Mouse (Mus musculus) hindbrain, embryonic 11.5 days (tissue): ENCODE results near the gene Prox2. TPM values are rescaled to one million over a fixed set of nuclear protein-coding genes. Genes with fewer than 3 reads are reported as not detected.

ENCODE experiments used
- ATAC-seq: fragments of 200-750 bp; cut with Nextera tagmentation; 2 replicates; pipeline ENCODE4 v1.8.0; 2017; ENCODE audit warnings: mild to moderate bottlenecking, moderate TSS enrichment, moderate library complexity; ENCODE audit not compliant: low FRiP score
- DNase-seq: peaks from one replicate; pipeline ENCODE4 v3.0.0-alpha.2; 2015; ENCODE audit warnings: low spot score
- H3K27ac ChIP-seq: fragments of 300-500 bp; sonication (generic); 2 replicates; pipeline ENCODE4 v1.5.1; 2014; ENCODE audit warnings: mild to moderate bottlenecking, low read depth, low read length
- H3K27me3 ChIP-seq: fragments of 300-500 bp; sonication (generic); 2 replicates; pipeline ENCODE4 v1.6.1; 2014; ENCODE audit warnings: mild to moderate bottlenecking, low read length, moderate library complexity, mixed read lengths; ENCODE audit not compliant: control insufficient read depth, insufficient read depth
- H3K36me3 ChIP-seq: fragments of 300-500 bp; sonication (generic); 2 replicates; pipeline ENCODE4 v1.6.1; 2014; ENCODE audit warnings: mild to moderate bottlenecking, low read length, moderate library complexity, mixed read lengths; ENCODE audit not compliant: control insufficient read depth, insufficient read depth
- H3K4me1 ChIP-seq: fragments of 300-500 bp; sonication (generic); replicated peaks from 2 replicates; pipeline ENCODE4 v1.6.1; 2014; ENCODE audit warnings: low read length, mixed read lengths; ENCODE audit not compliant: control insufficient read depth, insufficient read depth
- H3K4me2 ChIP-seq: fragments of 300-500 bp; sonication (generic); replicated peaks from 2 replicates; pipeline ENCODE4 v1.6.1; 2014; ENCODE audit warnings: mild to moderate bottlenecking, low read depth, low read length
- H3K4me3 ChIP-seq: fragments of 300-500 bp; sonication (generic); 2 replicates; pipeline ENCODE4 v1.5.1; 2014; ENCODE audit warnings: low read depth, low read length
- H3K9ac ChIP-seq: fragments of 300-500 bp; sonication (generic); 2 replicates; pipeline ENCODE4 v1.6.1; 2014; ENCODE audit warnings: low read depth, low read length
- H3K9me3 ChIP-seq: fragments of 300-500 bp; sonication (generic); 2 replicates; pipeline ENCODE4 v1.6.1; 2016; ENCODE audit warnings: low read length; ENCODE audit not compliant: control insufficient read depth
- WGBS: fragments of 180-500 bp; shearing (Covaris S2); extraction: QIAGEN DNeasy Blood & Tissue Kit; methylation state at CpG from one replicate; pipeline ENCODE4 v1.1.7; 2014; 5-methylcytosine and 5-hydroxymethylcytosine counted together
- polyA plus RNA-seq: library from polyadenylated mRNA; unstranded; fragments of >200 nt; fragmentation: Nextera tagmentation; extraction: Ambion mirVana; gene quantifications from 2 replicates; pipeline ENCODE4 v1.2.1, GENCODE M21; 2014

The Prox2 gene
- polyA plus RNA-seq, 1 experiment from 2014 or later = 4.1 TPM

- ATAC-seq (no peak), DNase-seq (peak; percentile 79)
- Histone ChIP-seq H3K36me3 (0 out of 2 replicates have a peak, but pooled peaks cover 4% of the 10 kb centered on the region), H3K4me2 (no peak overlapping the region), H3K9ac (no peak overlapping the region), H3K27me3 (no peaks in the 10 kb centered on the region), H3K4me3 (no peak overlapping the region), H3K27ac (no peak overlapping the region), H3K9me3 (no peaks in the 10 kb centered on the region), H3K4me1 (no peaks in the 10 kb centered on the region; the same call in 1 of the 2 replicates)
- WGBS = 8% methylated on average over 3 of the region's 3 CpGs
Observed at GRCm38 (mm10) chr12:85092214-85092613, 18.3 kb downstream of the Prox2 start.

GRCm38 (mm10) chr12:85091190-85091589 is 19.4 kb downstream of the Prox2 start:
- Histone ChIP-seq H3K4me3 (no peak overlapping the region), H3K9ac (no peak overlapping the region), H3K4me1 (no peaks in the 10 kb centered on the region; the same call in 1 of the 2 replicates), H3K27ac (no peak overlapping the region), H3K27me3 (no peaks in the 10 kb centered on the region), H3K4me2 (no peak overlapping the region), H3K36me3 (0 out of 2 replicates have a peak, but pooled peaks cover 4% of the 10 kb centered on the region), H3K9me3 (no peaks in the 10 kb centered on the region)
- DNase-seq (no peak), ATAC-seq (no peak)
- 85% methylated on average over 3 of the region's 3 CpGs for WGBS

GRCm38 (mm10) chr12:85087845-85088244 is 22.7 kb downstream of the Prox2 start:
- Histone ChIP-seq H3K4me2 (no peak overlapping the region), H3K4me1 (no peaks in the 10 kb centered on the region), H3K9me3 (no peaks in the 10 kb centered on the region), H3K4me3 (no peak overlapping the region), H3K36me3 (0 out of 2 replicates have a peak, but pooled peaks cover 4% of the 10 kb centered on the region), H3K27ac (no peak overlapping the region), H3K27me3 (no peaks in the 10 kb centered on the region), H3K9ac (no peak overlapping the region)
- WGBS = 90% methylated on average over 12 of the region's 12 CpGs
- DNase-seq (no peak), ATAC-seq (no peak)

- ATAC-seq (no peak), DNase-seq (no peak)
- Histone ChIP-seq H3K4me2 (no peak overlapping the region), H3K27me3 (no peaks in the 10 kb centered on the region), H3K36me3 (0 out of 2 replicates have a peak, but pooled peaks cover 4% of the 10 kb centered on the region), H3K27ac (no peak overlapping the region), H3K9ac (no peak overlapping the region), H3K4me1 (no peaks in the 10 kb centered on the region), H3K4me3 (no peak overlapping the region), H3K9me3 (no peaks in the 10 kb centered on the region)
- WGBS = 90% methylated on average over 4 of the region's 4 CpGs
Observed at GRCm38 (mm10) chr12:85084941-85085340, 25.6 kb downstream of the Prox2 start.

GRCm38 (mm10) chr12:85084257-85084656 is 26.3 kb downstream of the Prox2 start:
- Histone ChIP-seq H3K4me2 (no peak overlapping the region), H3K4me3 (no peak overlapping the region), H3K36me3 (0 out of 2 replicates have a peak, but pooled peaks cover 4% of the 10 kb centered on the region), H3K27me3 (no peaks in the 10 kb centered on the region), H3K27ac (no peak overlapping the region), H3K4me1 (no peaks in the 10 kb centered on the region), H3K9ac (no peak overlapping the region), H3K9me3 (no peaks in the 10 kb centered on the region)
- WGBS = 88% methylated on average over 2 of the region's 2 CpGs
- ATAC-seq (no peak), DNase-seq (no peak)

GRCm38 (mm10) chr12:85077100-85077499 is 33.5 kb downstream of the Prox2 start:
- DNase-seq = no peak
- H3K9ac ChIP-seq = no peak overlapping the region
- H3K9me3 ChIP-seq = no peaks in the 10 kb centered on the region
- H3K4me1 ChIP-seq = no peaks in the 10 kb centered on the region
- H3K36me3 ChIP-seq = no peaks in the 10 kb centered on the region
- no peak overlapping the region for H3K4me3 ChIP-seq
- H3K27me3 ChIP-seq = no peaks in the 10 kb centered on the region
- WGBS = 92% methylated on average over 3 of the region's 3 CpGs
- no peak overlapping the region for H3K4me2 ChIP-seq
- ATAC-seq = no peak
- H3K27ac ChIP-seq = no peak overlapping the region

- Histone ChIP-seq H3K4me2 (no peak overlapping the region), H3K36me3 (no peaks in the 10 kb centered on the region), H3K27ac (no peak overlapping the region), H3K9ac (no peak overlapping the region), H3K27me3 (no peaks in the 10 kb centered on the region), H3K9me3 (no peaks in the 10 kb centered on the region), H3K4me1 (no peaks in the 10 kb centered on the region), H3K4me3 (no peak overlapping the region)
- no peak for ATAC-seq
- DNase-seq = no peak
Observed at GRCm38 (mm10) chr12:85071043-85071442, 39.5 kb downstream of the Prox2 start.

GRCm38 (mm10) chr12:85051218-85051617 is 59.3 kb downstream of the Prox2 start:
- H3K27ac ChIP-seq = no peak overlapping the region
- 0 out of 2 replicates have a peak, but pooled peaks cover 2% of the 10 kb centered on the region for H3K36me3 ChIP-seq
- ATAC-seq (no peak), DNase-seq (no peak)
- no peak overlapping the region for H3K4me3 ChIP-seq
- no peak overlapping the region for H3K9ac ChIP-seq
- no peak overlapping the region for H3K4me2 ChIP-seq
- 42% methylated on average over 6 of the region's 6 CpGs for WGBS
- no peaks in the 10 kb centered on the region for H3K4me1 ChIP-seq
- H3K27me3 ChIP-seq = no peaks in the 10 kb centered on the region
- H3K9me3 ChIP-seq = no peaks in the 10 kb centered on the region
